Mouse (Mus musculus): ENCODE measurements around the gene Gabarap. TPM values are rescaled to one million over a fixed set of nuclear protein-coding genes. Genes with fewer than 3 reads are reported as not detected.
A peak's percentile ranks its signal among the peaks of the same experiment; 100 is the strongest.
"Not testable (repeated sequence)": the region's sequence is repeated elsewhere in the genome, so short reads cannot be mapped to it uniquely, and the experiment has no call there.

The Gabarap gene
- total RNA-seq (2021): 100 to 1,000 TPM; 303 to 307 TPM

DNA sequence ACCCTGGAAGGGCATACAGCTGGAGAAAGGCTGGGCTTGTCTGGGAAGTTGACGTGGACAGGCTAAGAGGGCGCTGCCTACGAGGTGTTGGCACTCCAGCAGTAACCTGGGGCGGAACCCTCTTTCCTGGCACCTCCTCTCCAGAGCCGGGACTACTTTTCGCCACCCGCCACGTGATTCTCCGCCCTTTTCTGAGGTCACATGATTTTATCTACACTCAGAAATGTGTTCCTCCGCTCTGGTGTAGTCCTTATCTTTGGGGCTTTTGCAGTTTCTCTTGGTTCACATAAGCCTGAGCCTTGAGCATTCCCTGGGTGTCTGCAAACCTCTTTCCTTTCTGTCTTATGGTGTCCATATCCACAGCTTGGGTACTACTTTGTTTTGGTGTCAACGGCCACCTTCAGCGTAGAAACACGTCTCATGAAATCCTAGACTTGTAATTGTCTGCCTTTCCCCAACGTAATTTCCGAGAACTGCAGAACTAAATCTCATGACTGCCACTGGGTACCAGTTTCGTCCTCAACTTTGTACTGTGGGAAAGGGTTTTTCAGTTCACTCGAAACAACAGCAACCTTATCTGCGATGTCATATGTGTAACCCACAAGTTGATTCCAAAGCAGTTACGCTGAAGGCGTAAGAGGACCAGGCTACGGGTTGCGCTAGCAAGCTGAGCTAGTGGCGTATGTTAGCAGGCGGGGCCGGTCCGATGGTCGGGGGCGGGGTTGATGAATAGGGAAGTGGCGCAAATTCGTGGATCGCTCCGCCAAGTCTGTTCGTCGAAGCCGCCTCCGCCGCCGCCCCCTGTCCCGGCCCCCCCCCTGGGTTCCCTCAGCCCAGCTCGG is at the start of gene Gabarap:
Gene Gabarap, plus strand, starts transcription at position 294 of the 842 bp plus-strand sequence.
- intact Hi-C loops (cut with DNase I): no loop called here

GRCm38 (mm10) chr11:69945216-69945615 is 45.7 kb upstream of the Gabarap start:
- intact Hi-C loops (cut with DNase I): no loop called here
- DNase-seq: no peak

More for the DNA sequence above, at the start of gene Gabarap:
- DNase-seq: peak; percentile 97

- no peak for DNase-seq
- intact Hi-C loops (cut with DNase I): no loop called here
Observed at GRCm38 (mm10) chr11:69945997-69946891, 44.7 kb upstream of the Gabarap start.

GRCm38 (mm10) chr11:69947337-69948065 is 43.4 kb upstream of the Gabarap start:
- DNase-seq: peak; percentile 54
- intact Hi-C loops (cut with DNase I): no loop called here

GRCm38 (mm10) chr11:69948066-69948762 is 42.7 kb upstream of the Gabarap start, which contains the start of gene Slc2a4:
Slc2a4 (minus strand) TSS chr11:69948188.
- peak; percentile 97 for DNase-seq
- intact Hi-C loops (cut with DNase I): no loop called here

GRCm38 (mm10) chr11:69948763-69949150 is 42.2 kb upstream of the Gabarap start:
- peak; percentile 88 for DNase-seq
- intact Hi-C loops (cut with DNase I): no loop called here

DNA sequence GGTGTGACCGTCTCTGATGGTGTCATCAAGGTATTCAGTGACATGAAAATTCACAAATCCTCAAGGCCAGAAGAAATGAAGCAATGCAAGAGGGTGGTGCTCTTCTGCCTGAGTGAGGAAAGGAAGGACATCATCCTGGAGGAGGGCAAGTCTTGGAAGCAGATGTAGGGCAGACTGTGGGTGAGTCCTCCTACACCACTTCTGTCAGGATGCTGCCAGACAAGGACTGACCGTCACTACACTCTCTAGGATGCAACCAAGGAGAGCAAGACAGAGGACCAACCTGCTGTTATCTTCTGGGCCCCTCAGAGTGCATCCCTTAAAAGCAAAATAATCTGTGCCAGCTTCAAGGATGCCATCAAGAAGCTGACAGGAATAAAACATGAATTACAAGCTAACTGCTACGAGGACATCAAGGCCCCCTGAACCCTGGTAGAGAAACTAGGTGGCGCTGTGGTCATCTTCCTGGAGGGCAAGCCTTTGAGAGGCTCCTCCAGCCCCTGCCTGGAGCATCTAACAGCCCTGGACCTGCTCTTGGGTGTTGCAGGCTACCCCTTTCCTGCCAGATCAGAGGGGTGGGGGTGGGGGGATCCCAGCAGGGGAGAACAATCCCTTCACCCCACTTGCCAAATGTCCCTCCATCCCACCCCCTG is 40.0 kb upstream of the Gabarap start:
- intact Hi-C loops (cut with DNase I): no loop called here
- DNase-seq: no peak

GRCm38 (mm10) chr11:69952274-69952673 is 38.7 kb upstream of the Gabarap start:
- intact Hi-C loops (cut with DNase I): no loop called here
- no peak for DNase-seq

DNA sequence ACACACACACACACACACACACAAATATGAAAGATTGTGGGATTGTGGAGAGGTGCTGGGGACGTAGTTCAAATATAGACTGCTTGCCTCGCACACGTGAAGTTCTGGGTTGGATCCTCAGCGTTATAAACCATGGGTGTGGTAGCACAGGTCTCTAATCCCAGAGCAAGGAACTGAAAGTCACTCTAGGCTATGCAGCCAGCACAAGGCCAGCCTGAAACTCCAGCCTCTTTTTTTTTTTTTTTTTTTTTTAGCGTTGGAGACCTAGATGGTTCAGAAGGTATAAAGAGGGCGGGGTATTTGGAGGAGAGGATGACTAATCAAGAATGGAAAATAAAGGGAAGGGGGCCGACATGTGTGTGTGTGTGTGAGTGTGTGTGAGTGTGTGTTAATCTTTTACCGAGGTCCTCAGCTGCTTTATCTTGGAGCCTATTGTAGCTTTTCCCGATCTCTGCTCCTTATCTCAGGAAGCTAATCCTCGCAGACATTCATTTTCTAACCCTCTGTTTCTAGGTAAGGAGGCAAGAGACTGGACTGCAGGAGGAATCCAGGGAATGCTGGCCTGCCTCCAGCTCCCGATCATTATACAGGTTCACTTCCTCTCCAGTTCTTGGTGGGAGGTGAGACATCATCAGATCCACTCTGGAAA is 37.6 kb upstream of the Gabarap start:
- intact Hi-C loops (cut with DNase I): no loop called here
- no peak for DNase-seq

GRCm38 (mm10) chr11:69955618-69956017 is 35.3 kb upstream of the Gabarap start:
- intact Hi-C loops (cut with DNase I); DNase-seq: not testable (repeated sequence)

DNA sequence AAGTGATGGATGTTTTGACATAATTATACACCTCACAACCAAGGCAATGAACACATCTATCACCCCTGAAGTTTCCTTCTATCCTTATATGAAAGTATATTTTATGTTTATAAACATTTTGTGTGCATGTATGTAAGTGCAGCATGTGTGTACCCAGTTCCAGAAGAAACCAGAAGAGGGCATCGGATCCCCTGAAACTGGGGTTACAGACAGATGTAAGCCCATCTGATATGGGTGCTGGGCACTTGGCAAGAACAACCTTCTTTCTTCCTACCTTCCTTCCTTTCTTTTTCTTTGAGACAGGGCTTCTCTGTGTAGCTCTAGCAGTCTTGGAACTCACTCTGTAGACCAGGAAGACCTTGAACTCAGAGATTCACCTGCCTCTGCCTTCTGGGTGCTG is 34.7 kb upstream of the Gabarap start:
- intact Hi-C loops (cut with DNase I): no loop called here
- DNase-seq: no peak

DNA sequence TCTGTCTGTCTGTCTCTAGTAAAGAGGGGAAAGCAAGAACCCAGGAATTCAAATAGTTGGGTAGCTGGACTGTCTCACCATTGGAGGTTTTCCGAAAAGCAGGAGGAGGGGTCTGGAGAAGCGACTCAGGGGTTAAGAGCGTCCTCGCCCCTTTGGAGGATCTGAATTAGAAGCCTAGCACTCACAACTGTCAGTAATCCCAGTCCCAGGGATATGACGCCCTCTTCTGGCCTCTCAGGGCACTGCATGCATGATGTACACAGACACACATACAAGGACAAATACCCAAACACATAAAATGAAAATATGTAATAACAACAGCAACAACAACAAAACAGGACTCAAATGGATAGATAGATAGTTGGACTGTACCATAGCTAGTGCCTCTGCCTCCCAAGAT is 30.3 kb upstream of the Gabarap start:
- intact Hi-C loops (cut with DNase I): no loop called here
- peak; percentile 33 for DNase-seq

DNA sequence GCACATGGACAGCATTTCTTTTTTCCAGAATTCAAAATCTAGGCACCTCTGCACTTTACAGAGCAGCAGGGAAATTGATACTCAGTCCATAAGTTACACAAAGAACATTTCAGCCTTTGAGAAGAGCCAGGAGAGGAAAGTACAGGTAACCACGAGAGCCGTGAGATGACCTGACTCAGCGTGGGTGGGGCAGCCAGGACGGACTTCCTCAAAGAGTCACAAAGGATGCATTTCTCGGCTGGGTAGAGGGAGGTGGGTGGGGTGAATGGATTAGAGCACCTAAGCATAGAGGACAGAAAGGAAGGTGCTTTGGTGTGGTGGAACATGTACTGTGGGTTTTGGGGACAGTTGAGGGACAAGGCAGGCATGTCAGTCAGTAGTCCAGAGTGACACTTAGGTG is 29.1 kb upstream of the Gabarap start:
- DNase-seq: no peak
- intact Hi-C loops (cut with DNase I): no loop called here

DNA sequence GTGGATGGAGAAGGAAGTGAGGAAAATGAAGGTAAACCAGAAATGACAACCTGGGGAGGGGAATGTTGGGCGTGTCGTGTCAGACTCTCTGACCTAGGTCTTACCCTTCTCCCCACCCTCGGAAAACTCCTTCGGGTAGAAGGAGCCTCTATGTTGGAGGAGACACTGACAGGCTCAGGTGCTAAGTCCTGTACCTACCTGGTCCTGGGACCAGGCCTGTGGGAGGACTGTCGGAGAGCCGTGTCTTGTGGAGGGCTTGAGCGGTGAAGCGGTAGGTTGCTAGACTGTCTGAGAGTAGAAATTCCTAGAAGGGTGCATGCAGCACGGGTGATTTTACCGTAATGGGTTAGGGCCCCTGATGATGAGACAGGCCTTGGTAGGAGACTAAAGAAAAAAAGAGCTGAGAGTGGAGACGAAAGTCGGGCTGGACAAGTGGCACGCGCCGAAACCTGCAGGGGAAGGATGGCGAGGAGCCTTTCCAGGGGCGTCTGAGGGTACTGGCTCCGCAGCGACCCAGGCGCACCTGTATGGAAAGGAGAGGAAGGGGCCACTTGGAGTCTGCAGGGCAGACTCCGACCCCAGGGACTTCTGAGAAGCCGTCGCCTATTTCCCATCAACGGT is 26.2 kb upstream of the Gabarap start, which contains the start of gene Cldn7:
Gene Cldn7, plus strand, starts transcription at position 130 of the 621 bp plus-strand sequence.
- DNase-seq: no peak
- intact Hi-C loops (cut with DNase I): no loop called here

GRCm38 (mm10) chr11:69965271-69966005 is 25.5 kb upstream of the Gabarap start:
- intact Hi-C loops (cut with DNase I): no loop called here
- DNase-seq: no peak

DNA sequence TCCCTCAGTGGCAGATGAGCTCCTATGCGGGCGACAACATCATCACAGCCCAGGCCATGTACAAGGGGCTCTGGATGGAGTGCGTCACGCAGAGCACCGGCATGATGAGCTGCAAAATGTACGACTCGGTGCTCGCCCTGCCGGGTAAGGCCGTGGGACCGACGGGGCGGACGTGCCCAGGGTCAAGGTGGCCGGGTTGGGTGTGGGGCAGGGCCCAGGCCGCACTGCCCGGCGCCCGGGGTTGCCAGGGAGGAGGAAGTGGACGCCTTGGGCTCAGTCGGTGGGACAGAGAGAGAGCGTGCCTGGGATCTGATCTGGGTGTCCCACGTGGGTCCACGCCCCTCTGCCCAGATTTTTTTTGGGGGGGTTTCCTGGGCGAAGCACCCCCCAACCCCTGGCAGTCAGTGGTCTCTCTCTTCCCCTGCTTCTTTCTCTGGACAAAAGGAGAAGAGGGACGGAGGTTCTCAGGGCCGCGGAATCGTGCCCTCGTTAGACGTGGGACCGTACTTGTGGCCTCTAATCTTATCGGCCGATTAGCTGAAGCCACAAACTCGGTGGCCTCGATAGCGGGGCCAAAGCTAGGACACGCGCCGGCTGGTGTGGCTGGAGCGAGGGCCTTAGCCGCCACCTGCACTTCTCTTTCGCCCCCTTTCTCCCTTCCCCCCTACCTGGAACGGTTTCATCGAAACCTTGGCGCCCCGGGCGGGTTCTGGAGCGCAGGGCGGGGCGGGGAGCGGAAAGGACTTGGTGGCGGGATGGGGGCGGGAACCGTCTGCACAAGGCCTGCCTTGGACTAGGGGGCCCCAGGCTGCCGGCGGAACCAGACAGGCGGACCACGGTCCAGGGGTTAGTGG is 24.7 kb upstream of the Gabarap start:
- intact Hi-C loops (cut with DNase I): no loop called here
- DNase-seq: no peak

Data from left cerebral cortex, postnatal 4 days (tissue).